Mouse (Mus musculus) granulocyte monocyte progenitor cell, adult 5-6 weeks (primary cell): ENCODE measurements around the gene Nkapd1. TPM values are rescaled to one million over a fixed set of nuclear protein-coding genes. Genes with fewer than 3 reads are reported as not detected.
A peak's percentile ranks its signal among the peaks of the same experiment; 100 is the strongest.
"Not testable (repeated sequence)": the region's sequence is repeated elsewhere in the genome, so short reads cannot be mapped to it uniquely, and the experiment has no call there.

Experiments
- ATAC-seq: replicated peaks from 2 replicates; pipeline ENCODE4 v1.8.0; 2016; ENCODE audit warnings: mild to moderate bottlenecking, moderate TSS enrichment, inconsistent platforms; ENCODE audit not compliant: poor library complexity, severe bottlenecking
- total RNA-seq, 2 experiments: library from RNA; stranded (forward) in 1 of 2; stranded (reverse) in 1 of 2; fragments of 200-712, 200-1000 nt in 1 of 2; fragments of >200 nt in 1 of 2; fragmentation: Nextera tagmentation in 1 of 2; gene quantifications; 2 replicates each; pipeline ENCODE4 v1.2.3; 2014 to 2017

The Nkapd1 gene
- total RNA-seq (2014; fragmentation: Nextera tagmentation) (26.3 and 29.6 TPM in 2 replicates), total RNA-seq (2017) (36.4 and 43.9 TPM in 2 replicates)

DNA sequence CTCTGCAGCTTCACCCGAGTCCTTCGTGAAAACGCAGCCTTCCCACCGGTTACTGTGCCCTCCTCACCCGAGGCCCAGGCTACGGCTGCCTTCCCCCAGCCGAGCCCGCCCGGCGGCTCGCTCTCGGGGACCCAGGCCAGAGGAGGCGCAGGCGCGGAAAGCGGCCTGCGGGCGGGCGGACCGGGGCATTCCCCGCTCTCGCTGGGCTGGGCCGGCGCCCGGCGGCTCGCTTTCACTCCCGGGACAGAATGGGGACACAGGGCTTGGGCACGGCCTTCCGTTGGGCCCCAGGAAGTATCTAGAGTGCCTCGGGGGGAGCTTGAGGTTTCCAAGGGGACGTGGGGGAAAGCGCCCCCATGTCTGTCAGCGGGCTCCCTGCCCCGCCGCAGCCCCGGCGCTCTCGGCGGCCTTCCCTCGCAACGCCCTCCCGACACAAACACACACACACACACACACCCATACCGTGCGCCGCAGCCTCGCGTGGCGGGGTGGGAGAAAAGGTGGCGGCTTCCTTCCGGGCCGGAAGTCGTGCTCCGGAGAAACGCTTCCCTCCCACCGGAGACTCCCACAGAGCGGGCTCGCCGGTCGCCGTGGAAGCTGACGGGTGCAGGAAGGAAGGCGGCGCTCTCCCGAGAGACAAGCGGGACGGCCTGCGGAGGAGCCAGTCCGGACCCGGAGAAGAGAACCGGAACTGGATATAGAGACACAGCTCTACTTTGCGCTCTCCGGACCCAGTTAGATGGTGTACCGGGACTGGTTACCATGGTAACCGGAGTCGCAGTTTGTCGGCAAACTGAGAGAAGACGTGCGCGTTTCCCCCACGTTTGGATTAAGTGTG, at the start of gene Nkapd1, which contains the start of gene Pih1d2:
Gene Nkapd1 (minus strand): TSS at position 699 of the 838 bp plus-strand sequence.
Gene Pih1d2 (plus strand): TSS at position 556 of the 838 bp plus-strand sequence.
- ATAC-seq, result peak; percentile 93

DNA sequence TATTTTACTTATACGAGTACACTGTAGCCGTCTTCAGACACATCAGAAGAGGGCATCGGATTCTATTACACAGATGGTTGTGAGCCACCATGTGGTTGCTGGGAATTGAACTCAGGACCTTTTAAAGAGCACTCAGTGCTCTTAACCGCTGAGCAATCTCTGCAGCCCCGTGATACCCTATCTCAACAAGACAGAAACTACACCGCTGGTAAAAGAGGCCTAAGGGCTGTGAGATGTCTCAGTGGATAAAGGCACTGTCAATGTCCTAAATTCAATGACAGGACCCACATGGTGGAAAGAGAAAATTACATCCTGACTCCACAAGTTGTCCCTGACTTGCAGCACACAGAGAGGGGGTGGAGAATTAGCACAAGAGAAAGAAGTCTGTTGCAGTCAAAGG, 49.2 kb upstream of the Nkapd1 start:
- ATAC-seq, result no peak

DNA sequence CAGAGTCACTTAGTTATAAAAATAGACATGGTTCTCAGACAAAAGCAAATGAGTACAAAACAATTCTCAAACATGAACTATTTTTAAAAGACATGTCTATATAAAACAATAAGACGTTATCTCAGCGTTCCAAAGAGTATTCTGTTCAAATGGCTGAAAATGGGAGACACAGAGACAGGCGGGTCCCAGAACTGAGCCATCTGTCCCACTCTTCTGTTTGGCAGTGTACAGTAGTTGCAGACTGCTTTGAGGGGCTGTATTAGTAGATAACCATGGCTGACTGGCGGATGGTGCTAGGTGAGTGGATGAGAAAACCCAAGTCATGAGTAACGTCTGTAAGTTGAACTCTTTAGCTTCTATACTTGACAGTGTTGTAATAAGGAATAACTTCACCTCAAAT, 47.6 kb upstream of the Nkapd1 start:
- ATAC-seq, result no peak

DNA sequence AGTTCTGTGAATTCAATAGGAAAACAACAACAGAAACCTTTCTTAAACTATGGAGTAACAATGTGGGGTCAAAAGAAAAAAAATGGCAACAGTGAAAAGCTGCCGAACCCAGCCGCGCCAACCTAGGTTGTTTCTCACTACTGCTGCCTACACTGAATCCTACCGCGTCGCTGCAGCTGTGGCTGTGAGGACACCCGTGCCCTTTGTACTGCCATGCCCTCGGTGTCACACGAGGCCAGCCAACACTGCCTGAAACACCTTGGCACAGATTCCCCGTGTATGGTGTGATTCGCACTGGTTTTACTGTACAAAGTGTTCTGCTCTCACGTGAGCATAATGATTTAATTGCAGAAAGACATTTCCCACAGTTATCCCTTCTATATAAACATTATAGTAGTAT, 43.2 kb upstream of the Nkapd1 start:
- peak; percentile 34 for ATAC-seq

DNA sequence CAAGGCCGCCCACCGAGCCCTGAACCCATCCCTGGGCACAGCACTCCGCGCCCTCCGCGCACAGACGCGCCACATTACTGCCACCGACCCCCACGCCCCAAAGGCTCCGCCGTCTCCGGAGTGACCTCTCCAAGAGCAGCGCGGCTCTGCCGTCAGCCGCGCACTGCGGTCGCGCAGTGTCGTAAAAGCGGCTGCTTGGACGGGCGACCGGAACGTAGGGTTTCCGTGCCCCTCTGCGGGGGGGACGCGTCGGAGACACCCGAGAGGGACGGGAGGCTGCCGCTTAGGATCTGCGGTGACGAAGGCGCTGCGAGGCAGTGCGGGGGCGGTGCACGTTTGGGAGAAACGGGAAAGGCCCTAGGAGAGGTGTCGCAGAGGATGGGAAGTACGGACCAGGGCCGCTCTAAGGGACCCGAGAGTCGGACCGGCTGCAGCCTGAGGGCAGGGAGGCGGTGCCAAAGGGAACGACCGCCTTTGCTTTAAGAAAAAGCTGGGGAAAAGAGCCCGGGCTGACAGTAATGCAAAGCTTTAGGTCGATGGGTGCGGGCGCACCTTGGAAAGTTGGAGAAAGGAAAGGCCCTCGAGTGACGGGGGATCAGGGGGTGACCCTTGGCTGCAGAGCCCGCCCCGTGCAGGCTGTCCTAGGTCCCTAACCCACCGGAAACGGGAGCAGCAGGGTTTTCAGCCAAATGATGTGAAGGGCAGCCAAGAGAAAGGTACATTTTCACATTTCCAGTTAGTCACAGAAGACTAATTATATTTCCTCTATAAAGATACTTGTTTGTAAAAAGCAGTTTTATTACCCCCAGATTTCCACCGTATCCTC, 42.3 kb upstream of the Nkapd1 start, which contains the start of gene Dlat:
Gene Dlat (minus strand): TSS at position 389 of the 826 bp plus-strand sequence.
- peak; percentile 83 for ATAC-seq

DNA sequence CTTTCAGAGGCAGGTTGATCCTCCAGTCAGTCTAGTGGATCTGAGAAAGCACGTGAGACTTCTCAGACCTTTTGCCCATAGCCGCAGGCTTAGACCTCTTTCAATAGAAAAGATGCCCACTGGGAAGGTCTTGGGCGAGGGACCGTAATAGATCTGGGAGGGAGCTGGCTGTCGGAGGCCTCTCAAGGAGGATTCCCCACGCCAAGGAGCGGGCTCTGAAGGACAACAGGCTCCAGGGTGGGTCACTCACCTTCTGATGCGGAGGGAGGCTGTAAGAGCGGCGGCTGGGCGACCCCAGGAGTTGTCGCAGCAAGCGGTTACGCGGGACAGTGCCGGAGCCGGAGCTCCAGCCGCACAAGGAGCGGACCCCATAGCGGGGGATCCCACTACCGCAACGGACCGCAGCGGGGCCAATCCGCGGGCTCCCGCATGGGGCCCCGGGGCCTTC, 41.7 kb upstream of the Nkapd1 start:
- ATAC-seq, result no peak

DNA sequence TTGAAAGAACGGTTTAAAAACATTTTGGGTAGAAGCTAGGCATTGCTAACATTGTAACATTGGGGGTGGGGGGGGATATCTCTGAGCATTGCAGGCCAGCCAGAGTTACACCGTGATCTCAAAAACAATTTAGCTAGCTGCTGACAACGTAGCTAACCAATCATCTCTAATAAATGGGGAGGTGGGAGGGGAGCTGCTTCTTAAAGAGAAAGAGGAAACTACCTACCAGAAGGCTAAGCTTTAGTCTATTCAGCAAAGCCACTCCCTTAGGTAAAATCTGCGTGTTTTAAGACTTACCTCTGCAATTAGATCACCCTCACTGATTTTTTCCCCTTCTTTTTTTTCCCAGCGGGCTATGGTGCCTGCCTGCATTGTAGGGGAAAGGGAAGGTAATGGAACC, 41.1 kb upstream of the Nkapd1 start:
- 0 out of 2 replicates have a peak, but pooled peaks have one; percentile 18 for ATAC-seq

DNA sequence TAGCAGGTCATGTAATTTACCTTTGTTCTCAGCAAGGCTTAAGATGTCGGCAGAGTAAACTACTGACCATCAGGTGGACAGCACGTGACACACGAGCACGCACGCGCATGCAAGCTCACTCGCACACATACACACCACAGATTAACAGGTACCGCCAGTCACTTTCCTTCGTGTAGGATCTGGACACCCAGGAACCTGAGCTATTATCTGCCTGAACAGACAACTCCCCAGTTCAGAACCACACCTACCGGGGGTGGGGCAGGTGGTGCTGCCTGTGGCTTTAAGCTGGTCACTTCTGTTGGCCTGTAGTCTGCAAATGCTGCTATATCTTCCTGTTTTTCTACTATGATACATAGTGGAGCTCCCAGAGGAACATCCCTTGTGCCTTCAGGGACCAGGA, 33.2 kb upstream of the Nkapd1 start:
- no peak for ATAC-seq

DNA sequence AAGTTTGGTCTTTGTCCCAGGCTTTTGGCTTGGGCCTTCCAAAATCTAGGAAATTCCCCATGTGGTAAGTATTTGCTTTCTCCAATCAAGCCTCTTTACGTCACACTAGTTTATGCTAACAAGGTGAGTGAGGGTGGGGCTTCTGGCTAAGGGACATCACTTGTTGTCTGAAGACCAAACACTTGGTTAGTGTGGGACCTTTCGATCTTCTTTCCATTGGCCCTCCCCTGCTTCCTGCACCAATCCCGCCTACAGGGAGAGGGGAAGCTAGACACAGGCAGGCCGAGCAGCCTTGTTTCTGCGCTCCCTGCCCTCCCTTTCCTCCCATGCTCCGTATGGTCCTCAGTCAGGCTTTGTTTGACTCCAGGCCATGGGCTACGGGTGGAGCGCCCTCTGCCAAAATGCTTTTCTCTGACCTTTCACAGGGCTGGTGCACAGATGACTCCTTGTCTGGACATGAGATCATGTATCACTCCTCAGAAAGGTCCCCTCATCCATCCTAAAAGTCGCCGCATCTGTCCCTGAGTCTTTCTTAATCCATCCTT, 29.6 kb upstream of the Nkapd1 start:
- no peak for ATAC-seq

DNA sequence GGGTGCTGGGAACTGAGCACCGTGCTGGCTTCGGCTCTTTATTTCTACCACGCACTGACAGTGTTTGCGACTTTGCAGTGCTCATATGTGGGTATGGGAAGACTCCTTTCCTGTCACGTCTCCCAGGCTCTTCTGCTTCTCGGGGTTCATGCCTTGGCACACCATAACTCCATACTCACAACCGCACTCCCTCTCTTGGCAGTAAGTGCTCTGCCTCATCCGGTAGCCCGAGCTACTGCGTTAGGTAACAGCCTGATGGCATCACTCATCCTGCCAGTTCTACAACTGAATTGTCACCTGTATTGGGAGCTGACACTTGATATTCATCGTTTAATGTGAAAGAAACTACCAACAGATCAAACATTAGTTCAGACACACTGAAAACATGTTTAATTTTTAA, 17.0 kb upstream of the Nkapd1 start:
- ATAC-seq, result no peak

DNA sequence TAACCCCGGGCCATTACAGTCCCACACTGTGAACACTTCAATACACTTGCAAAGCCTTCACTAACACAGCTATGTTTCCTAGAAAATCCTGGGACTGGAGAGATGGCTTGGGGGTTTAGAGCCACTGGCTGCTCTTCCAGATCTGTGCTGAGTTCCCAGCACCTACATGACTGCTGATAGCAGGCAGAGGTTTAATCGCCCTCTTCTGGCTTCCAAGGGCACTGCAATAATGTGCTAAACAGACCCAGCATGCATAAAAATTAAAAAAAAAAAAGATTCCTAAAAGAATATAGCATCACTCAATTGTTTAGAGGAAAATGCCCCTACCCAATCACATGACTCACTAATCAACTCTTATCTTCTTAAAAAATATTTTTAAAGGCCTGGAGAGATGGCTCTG, 15.8 kb upstream of the Nkapd1 start:
- ATAC-seq, result peak; percentile 53

DNA sequence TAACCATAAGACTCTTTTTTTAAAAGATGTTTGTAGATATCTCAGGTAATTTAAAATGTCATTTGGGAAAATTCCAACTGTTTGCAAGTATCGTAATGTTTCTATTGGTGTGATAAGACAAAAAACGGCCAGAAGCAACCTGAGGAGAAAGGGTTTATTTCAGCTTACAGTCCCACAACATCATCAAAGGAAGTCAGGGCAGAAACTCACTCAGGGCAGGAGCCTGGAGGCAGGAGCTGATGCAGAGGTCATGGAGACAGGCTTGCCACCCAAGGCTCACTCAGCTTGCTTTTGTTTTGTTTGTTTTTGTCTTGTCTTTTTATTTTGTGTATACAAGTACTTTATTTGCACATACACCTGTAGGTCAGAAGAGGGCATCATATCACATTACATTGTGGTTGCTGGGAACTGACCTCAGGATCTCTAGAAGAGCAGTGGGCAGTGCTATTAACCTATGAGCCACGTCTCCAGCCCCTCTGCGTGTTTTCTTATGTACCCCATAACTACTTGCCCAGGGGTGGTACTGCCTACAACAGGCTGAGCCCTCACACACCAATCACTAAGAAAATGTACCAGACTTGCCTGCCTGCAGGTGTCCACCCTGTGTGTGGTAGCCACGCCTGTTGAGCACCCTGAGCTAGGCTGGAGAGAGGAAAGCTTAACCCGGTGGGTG, 14.9 kb upstream of the Nkapd1 start:
- no peak for ATAC-seq

DNA sequence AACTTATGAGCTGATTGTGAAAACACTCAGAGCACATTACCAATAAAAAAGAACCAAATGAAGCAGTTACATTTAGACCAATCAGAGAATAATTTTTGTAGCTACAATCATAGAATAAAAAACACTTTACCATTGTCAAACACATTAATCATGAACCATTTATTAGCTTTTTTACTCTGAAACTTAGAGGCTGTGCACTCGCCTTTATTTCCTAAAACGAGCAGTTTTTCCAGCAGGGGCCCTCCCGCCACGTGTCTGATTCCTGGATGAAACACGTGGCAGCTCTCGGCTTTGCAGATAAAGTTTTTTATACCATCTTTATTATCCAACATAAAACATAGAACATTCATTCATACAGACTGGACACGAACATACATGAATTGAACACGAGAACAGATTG, 13.6 kb upstream of the Nkapd1 start:
- ATAC-seq, result not testable (repeated sequence)

DNA sequence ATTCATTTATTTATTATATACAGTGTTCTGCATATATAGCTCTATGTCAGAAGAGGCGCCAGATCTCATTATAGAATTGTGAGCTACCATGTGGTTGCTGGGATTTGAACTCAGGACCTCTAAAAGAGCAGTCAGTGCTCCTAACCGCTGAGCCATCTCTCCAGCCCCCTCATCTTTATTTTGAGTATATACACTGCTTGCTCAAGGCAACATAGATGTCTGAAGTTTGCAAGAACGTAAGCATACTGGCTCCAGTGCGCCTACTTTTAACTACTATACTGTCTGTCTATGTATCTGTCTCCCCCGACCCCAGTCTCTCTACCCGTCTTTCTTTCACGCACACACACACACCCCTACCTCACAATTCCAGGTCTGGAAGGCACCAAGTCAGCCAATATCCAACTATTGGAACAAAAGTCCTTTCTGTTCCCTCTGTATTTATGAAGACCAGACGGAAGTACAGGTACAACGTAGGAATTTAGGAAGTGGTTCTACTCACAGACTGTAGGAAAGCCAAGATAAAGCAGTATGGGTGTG, 598 bp upstream of the Nkapd1 start:
- no peak for ATAC-seq

DNA sequence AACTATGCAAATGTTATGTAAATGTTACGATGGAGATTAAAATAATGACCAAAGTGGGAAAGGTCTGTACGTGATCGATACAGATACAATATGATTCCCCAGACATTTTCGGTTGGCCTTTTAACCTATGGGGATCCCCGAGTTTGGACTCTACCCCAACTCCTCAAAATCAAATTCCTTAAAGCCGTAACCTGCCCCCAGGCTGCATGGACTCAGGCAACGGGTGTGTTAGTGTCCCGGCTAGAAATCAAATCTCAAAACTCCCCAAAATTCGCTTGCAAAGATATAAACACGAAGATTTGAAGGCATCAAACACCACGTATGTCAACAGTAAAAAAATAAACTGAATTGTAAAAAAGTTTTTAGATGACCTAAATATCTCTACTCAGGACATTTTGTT, 1.1 kb downstream of the Nkapd1 start:
- no peak for ATAC-seq

DNA sequence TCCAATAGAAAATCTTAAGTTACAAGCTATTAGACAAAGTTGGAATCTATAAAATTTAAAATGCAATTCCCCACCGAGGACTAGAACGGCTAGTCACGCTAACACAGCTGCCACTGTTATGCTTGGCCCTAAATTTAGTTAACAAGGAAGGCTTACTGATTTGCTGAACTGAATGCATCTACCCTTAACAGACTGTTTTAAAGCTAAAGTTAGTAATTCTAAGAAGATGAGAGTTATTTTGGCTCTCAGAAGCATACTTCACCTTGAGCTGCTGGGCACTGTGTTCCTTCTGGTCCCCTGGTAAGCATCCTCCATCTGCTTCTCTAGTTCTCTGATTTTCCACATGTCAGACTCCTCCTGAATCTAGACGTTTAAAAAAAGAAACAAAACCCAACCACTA, 5.1 kb downstream of the Nkapd1 start:
- no peak for ATAC-seq

DNA sequence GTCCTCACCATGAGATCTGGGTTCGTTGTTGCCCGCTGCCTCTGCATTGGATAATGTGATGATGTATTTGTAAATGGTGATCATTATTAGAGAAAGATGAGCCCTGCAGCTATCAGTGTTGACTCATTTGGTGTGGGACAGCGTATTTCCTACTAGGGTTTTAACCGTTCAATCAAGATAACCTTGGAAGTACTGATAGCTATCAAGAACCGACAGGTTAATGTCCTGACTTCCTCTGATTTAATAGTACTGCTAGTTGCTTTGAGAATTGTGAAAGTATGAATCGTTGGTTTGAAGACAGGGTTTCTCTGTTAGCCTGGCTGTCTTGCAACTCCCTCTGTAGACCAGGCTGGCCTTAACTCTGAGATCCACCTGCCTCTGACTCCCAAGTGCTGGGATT, 12.9 kb downstream of the Nkapd1 start:
- no peak for ATAC-seq

DNA sequence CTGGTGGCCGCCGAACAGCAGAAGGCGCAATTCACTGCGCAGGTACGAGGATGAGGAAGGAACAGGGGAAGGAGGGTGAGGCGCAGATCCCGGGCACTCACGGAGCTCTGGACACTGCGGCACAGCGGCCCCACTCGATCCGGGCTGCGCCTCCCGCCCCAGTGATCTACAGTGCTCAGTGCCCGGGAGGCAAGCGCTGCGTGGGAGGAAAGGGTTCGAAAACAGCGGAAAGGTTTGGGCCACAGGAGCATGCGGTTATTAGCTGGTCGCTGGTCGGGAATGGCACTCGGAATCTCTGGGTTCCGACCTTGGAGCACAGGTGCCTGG, 13.3 kb downstream of the Nkapd1 start:
- ATAC-seq, result no peak

DNA sequence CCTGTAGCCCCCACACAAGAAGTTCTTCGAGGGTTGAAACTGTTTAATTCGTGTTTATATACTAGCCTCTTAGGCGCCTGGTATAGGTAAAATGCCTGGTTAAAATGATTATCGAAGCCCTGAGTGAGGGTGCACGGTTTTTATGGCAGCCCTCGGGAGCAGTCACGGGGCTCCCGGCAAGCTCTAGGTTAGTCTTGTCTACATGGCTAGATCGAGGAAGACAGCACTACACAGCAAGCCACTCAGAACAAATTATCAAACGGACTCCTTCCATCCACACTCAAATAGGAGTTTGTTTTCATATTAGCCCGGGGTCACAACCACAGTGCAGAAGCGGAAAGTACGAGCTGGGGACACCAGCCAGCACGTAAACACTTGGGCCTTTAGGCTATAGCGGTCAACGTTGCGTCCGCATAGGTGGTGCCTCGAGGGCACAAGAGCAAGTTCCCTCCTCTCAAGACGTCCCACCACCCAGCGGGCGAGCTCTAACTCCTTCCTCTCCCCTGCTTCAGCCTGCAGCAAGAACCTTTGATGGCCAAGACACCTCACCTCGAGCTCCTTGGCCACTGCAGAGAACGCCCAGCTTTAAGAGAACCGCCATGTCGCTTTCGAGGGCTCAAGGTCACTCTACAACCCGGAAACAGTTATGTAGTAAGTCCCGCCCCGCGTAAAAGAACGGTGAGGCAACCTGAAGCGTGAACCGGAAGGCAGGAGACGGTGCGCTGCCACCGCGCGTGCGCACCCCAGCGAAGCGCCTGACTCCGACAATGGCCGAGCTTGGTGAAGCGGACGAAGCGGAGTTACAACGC, 13.9 kb downstream of the Nkapd1 start, which contains the start of the genes Sdhd and Timm8b:
Gene Sdhd (minus strand): TSS at position 624 of the 809 bp plus-strand sequence.
Gene Timm8b (plus strand): TSS at position 722 of the 809 bp plus-strand sequence.
- ATAC-seq, result peak; percentile 95
